Mouse (Mus musculus) forebrain, postnatal 0 days (tissue): Measurements from ENCODE around the gene Psmd1. TPM values are rescaled to one million over a fixed set of nuclear protein-coding genes. Genes with fewer than 3 reads are reported as not detected.

ENCODE experiments used
- ATAC-seq: fragments of 200-750 bp; cut with Nextera tagmentation; 2 replicates; pipeline ENCODE4 v1.8.0; 2017; ENCODE audit warnings: mild to moderate bottlenecking, moderate library complexity
- DNase-seq: peaks from one replicate; pipeline ENCODE4 v3.0.0-alpha.2; 2015
- H3K27ac ChIP-seq: fragments of 300-500 bp; sonication (generic); 2 replicates; pipeline ENCODE4 v1.5.1; 2014; ENCODE audit warnings: low read depth, mild to moderate bottlenecking, antibody characterized with exemption, low read length, moderate library complexity, mixed read lengths
- H3K27me3 ChIP-seq: fragments of 300-500 bp; sonication (generic); 2 replicates; pipeline ENCODE4 v1.6.1; 2014; ENCODE audit warnings: mild to moderate bottlenecking, low read length, mixed read lengths; ENCODE audit not compliant: insufficient read depth
- H3K36me3 ChIP-seq: fragments of 300-500 bp; sonication (generic); 2 replicates; pipeline ENCODE4 v1.6.1; 2014; ENCODE audit warnings: mild to moderate bottlenecking, moderate library complexity; ENCODE audit not compliant: insufficient read depth
- H3K4me1 ChIP-seq: fragments of 300-500 bp; sonication (generic); 2 replicates; pipeline ENCODE4 v1.6.1; 2014; ENCODE audit warnings: antibody characterized with exemption; ENCODE audit not compliant: insufficient read depth
- H3K4me2 ChIP-seq: fragments of 300-500 bp; sonication (generic); 2 replicates; pipeline ENCODE4 v1.6.1; 2014; ENCODE audit warnings: low read depth, mild to moderate bottlenecking, moderate library complexity
- H3K4me3 ChIP-seq: fragments of 300-500 bp; sonication (generic); 2 replicates; pipeline ENCODE4 v1.5.1; 2014; ENCODE audit warnings: low read depth, low read length, mixed read lengths
- H3K9ac ChIP-seq: fragments of 300-500 bp; sonication (generic); 2 replicates; pipeline ENCODE4 v1.6.1; 2014; ENCODE audit warnings: mild to moderate bottlenecking
- H3K9me3 ChIP-seq: fragments of 300-500 bp; sonication (generic); 2 replicates; pipeline ENCODE4 v1.6.1; 2016; ENCODE audit warnings: low read length
- CTCF ChIP-seq: sonication (generic); IDR thresholded peaks from 2 replicates; pipeline ENCODE4 v1.5.1; 2016; ENCODE audit warnings: antibody characterized with exemption, control low read depth, low read depth
- WGBS: fragments of 180-500 bp; shearing (Covaris S2); extraction: QIAGEN DNeasy Blood & Tissue Kit; methylation state at CpG from one replicate; pipeline ENCODE4 v1.1.7; 2014; 5-methylcytosine and 5-hydroxymethylcytosine counted together
- polyA plus RNA-seq: library from polyadenylated mRNA; unstranded; fragments of >200 nt; fragmentation: Nextera tagmentation; extraction: Ambion mirVana; gene quantifications from 2 replicates; pipeline ENCODE4 v1.2.1, GENCODE M21; 2015
- total RNA-seq: library from RNA; depleted of rRNA; stranded (reverse); fragments of >200 nt; gene quantifications from 2 replicates; pipeline ENCODE4 v1.2.3, GENCODE M21; 2014

Psmd1 gene
- total and polyA plus RNA-seq, 2 experiments from 2014 or later = 133 to 184 TPM

DNA sequence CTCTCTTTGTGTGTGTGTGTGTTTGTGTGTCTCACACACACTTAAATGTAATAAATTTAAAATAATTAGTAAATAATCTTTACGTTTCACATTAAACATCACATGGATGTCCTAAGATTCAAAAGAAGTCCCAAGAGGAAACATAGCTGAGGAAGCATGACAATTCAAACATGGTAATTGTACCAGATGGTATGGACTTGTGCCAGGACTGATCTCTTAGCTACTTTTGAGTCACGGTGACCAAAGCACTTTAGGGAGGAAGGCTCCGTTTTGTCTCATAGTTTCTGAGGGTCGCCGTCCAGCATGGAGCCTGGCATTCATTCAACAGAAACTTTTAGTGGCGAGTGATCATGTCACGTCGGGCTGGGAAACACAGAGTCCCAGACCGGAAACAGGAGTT, 84.0 kb downstream of the Psmd1 start:
- 78% methylated on average over 9 of the region's 9 CpGs for WGBS
- no peak for DNase-seq
- TF ChIP-seq CTCF = no peak

GRCm38 (mm10) chr1:86150929-86151328, 86.7 kb downstream of the Psmd1 start:
- no peak overlapping the region for H3K27ac ChIP-seq
- no peak overlapping the region for H3K4me3 ChIP-seq
- 85% methylated on average over 6 of the region's 6 CpGs for WGBS
- ATAC-seq = no peak
- no peak for TF ChIP-seq CTCF
- H3K9me3 ChIP-seq = no peaks in the 10 kb centered on the region
- H3K9ac ChIP-seq = no peak overlapping the region
- no peak for DNase-seq
- peaks cover 7% of the 10 kb centered on the region for H3K4me1 ChIP-seq
- no peaks in the 10 kb centered on the region for H3K27me3 ChIP-seq
- H3K36me3 ChIP-seq = no peaks in the 10 kb centered on the region
- no peak overlapping the region for H3K4me2 ChIP-seq

More for the DNA sequence above, 84.0 kb downstream of the Psmd1 start:
- Histone ChIP-seq H3K27me3 (no peaks in the 10 kb centered on the region), H3K4me1 (no peaks in the 10 kb centered on the region), H3K9ac (no peak overlapping the region), H3K27ac (no peak overlapping the region), H3K4me3 (no peak overlapping the region), H3K36me3 (peaks cover 3% of the 10 kb centered on the region; the same call in 1 of the 2 replicates), H3K4me2 (no peak overlapping the region), H3K9me3 (no peaks in the 10 kb centered on the region)
- no peak for ATAC-seq

- TF ChIP-seq CTCF = no peak
- Histone ChIP-seq H3K4me2 (no peak overlapping the region), H3K4me3 (no peak overlapping the region), H3K27me3 (no peaks in the 10 kb centered on the region), H3K9me3 (no peaks in the 10 kb centered on the region), H3K4me1 (peaks cover 7% of the 10 kb centered on the region), H3K36me3 (no peaks in the 10 kb centered on the region), H3K27ac (no peak overlapping the region), H3K9ac (no peak overlapping the region)
- no peak for ATAC-seq
- no peak for DNase-seq
- WGBS = 92% methylated on average over 7 of the region's 7 CpGs
Measured at GRCm38 (mm10) chr1:86151376-86151775, 87.2 kb downstream of the Psmd1 start.

GRCm38 (mm10) chr1:86152618-86153017, 88.4 kb downstream of the Psmd1 start:
- Histone ChIP-seq H3K9ac (no peak overlapping the region), H3K9me3 (no peaks in the 10 kb centered on the region), H3K4me1 (peaks cover 7% of the 10 kb centered on the region), H3K27me3 (no peaks in the 10 kb centered on the region), H3K4me3 (no peak overlapping the region), H3K27ac (no peak overlapping the region), H3K36me3 (peaks cover 6% of the 10 kb centered on the region), H3K4me2 (no peak overlapping the region)
- WGBS = 100% methylated on average over 1 of the region's 1 CpGs
- DNase-seq (no peak), ATAC-seq (no peak)
- peak; percentile 15; the same call in 1 of the 2 replicates for TF ChIP-seq CTCF

GRCm38 (mm10) chr1:86154133-86154823, 90.1 kb downstream of the Psmd1 start, which contains the start of gene Armc9:
Gene Armc9, plus strand, starts transcription at chr1:86154780.
- H3K9ac ChIP-seq = peak within 1 kb of the TSS; percentile 73
- peak within 1 kb of the TSS; percentile 81 for H3K4me3 ChIP-seq
- H3K9me3 ChIP-seq = no peaks in the 10 kb centered on the region
- peak; percentile 100 for ATAC-seq
- 4% methylated on average over 40 of the region's 40 CpGs for WGBS
- peak; percentile 96 for DNase-seq
- TF ChIP-seq CTCF = no peak
- no peaks in the 10 kb centered on the region for H3K27me3 ChIP-seq
- peak within 1 kb of the TSS; percentile 46 for H3K4me2 ChIP-seq
- peaks cover 15% of the 10 kb centered on the region for H3K36me3 ChIP-seq
- H3K4me1 ChIP-seq = peaks cover 7% of the 10 kb centered on the region
- H3K27ac ChIP-seq = peak within 1 kb of the TSS; percentile 85

DNA sequence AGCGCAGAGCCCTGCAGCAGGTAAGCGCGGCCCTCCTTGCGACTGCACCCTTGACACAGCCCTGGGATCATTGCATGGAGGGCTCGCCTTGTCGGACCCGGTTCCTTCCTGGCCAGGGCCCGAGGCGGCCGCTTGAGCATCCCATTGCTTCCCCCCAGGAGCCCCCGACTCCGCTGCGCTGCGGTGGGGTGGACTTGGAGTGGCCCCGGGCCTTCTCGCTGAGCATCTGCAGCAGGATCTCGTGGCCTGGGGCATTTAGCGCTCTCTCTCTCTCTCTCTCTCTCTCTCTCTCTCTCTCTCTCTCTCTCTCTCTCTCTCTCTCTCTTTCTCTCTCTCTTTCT, 90.6 kb downstream of the Psmd1 start:
- H3K4me1 ChIP-seq = peaks cover 7% of the 10 kb centered on the region
- H3K27me3 ChIP-seq = no peaks in the 10 kb centered on the region
- peak overlapping the region; percentile 73 for H3K9ac ChIP-seq
- WGBS = under 1% methylated on average over 18 of the region's 18 CpGs
- no peaks in the 10 kb centered on the region for H3K9me3 ChIP-seq
- no peak for TF ChIP-seq CTCF
- DNase-seq (no peak), ATAC-seq (peak; percentile 47; the same call in 1 of the 2 replicates)
- peak overlapping the region; percentile 81 for H3K4me3 ChIP-seq
- H3K36me3 ChIP-seq = peaks cover 15% of the 10 kb centered on the region
- peak overlapping the region; percentile 46 for H3K4me2 ChIP-seq
- H3K27ac ChIP-seq = peak overlapping the region; percentile 85; the same call in 1 of the 2 replicates

DNA sequence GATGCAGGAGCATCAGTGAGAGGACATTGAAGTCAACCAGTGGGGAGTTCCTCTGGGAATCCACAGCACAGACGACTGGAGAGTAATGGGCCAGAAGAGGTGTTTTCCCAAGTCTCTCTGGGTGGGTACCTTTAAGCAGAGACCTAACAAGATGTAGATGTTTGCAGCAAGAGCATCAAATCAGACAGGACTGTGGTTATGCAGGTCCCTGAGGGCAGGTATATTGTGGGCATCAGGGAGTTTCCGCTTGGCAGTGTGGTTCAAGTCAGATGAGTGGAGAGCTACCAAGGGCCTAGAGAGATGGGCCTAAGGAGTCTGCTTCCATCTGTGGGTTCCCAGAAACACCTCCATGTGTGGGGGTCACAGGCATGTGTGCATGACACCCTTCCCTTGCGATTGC, 91.9 kb downstream of the Psmd1 start:
- WGBS = 88% methylated on average over 3 of the region's 3 CpGs
- Histone ChIP-seq H3K4me2 (no peak overlapping the region), H3K9ac (peak overlapping the region; percentile 73; the same call in 1 of the 2 replicates)

More for the DNA sequence above, 91.9 kb downstream of the Psmd1 start:
- Histone ChIP-seq H3K4me1 (peaks cover 7% of the 10 kb centered on the region), H3K4me3 (no peak overlapping the region), H3K9me3 (no peaks in the 10 kb centered on the region), H3K27me3 (no peaks in the 10 kb centered on the region), H3K27ac (no peak overlapping the region), H3K36me3 (peaks cover 25% of the 10 kb centered on the region)
- no peak for TF ChIP-seq CTCF
- DNase-seq (no peak), ATAC-seq (no peak)
